Mouse (Mus musculus): ENCODE measurements around the gene Hcn4. TPM values are rescaled to one million over a fixed set of nuclear protein-coding genes. Genes with fewer than 3 reads are reported as not detected.

Gene Hcn4
- 8.5 and 20.3 TPM in 2 replicates for polyA plus RNA-seq (2012; rRNA removed)

GRCm38 (mm10) chr9:58823139-58823917 lies at the start of gene Hcn4:
Hcn4 (plus strand) TSS chr9:58823412.
- TF ChIP-seq CTCF (IDR thresholded peaks at IDR 0.05; ENCODE audit: borderline replicate concordance, extremely low read depth, insufficient read depth, insufficient read length), result no peak
- no peak for TF ChIP-seq POLR2A (IDR thresholded peaks at IDR 0.05; ENCODE audit: borderline replicate concordance, extremely low read depth, insufficient read depth, insufficient read length, poor library complexity, severe bottlenecking)
- peak; percentile 59 for DNase-seq (ENCODE audit: low read depth)

GRCm38 (mm10) chr9:58774761-58775160 lies 48.5 kb upstream of the Hcn4 start:
- no peak for DNase-seq (ENCODE audit: low read depth)
- no peak for TF ChIP-seq POLR2A (IDR thresholded peaks at IDR 0.05; ENCODE audit: borderline replicate concordance, extremely low read depth, insufficient read depth, insufficient read length, poor library complexity, severe bottlenecking)
- no peak for TF ChIP-seq CTCF (IDR thresholded peaks at IDR 0.05; ENCODE audit: borderline replicate concordance, extremely low read depth, insufficient read depth, insufficient read length)

- TF ChIP-seq POLR2A (IDR thresholded peaks at IDR 0.05; ENCODE audit: borderline replicate concordance, extremely low read depth, insufficient read depth, insufficient read length, poor library complexity, severe bottlenecking) (no peak), CTCF (IDR thresholded peaks at IDR 0.05; ENCODE audit: borderline replicate concordance, extremely low read depth, insufficient read depth, insufficient read length) (peak; percentile 37; the same call in 1 of the 2 replicates)
- no peak for DNase-seq (ENCODE audit: low read depth)
Measured at GRCm38 (mm10) chr9:58775363-58775762, 47.8 kb upstream of the Hcn4 start.

- no peak for DNase-seq (ENCODE audit: low read depth)
Measured at GRCm38 (mm10) chr9:58789476-58789875, 33.7 kb upstream of the Hcn4 start.

GRCm38 (mm10) chr9:58798155-58798554 lies 25.1 kb upstream of the Hcn4 start:
- no peak for DNase-seq (ENCODE audit: low read depth)
- TF ChIP-seq POLR2A (IDR thresholded peaks at IDR 0.05; ENCODE audit: borderline replicate concordance, extremely low read depth, insufficient read depth, insufficient read length, poor library complexity, severe bottlenecking) (no peak), CTCF (IDR thresholded peaks at IDR 0.05; ENCODE audit: borderline replicate concordance, extremely low read depth, insufficient read depth, insufficient read length) (no peak)

More at GRCm38 (mm10) chr9:58789476-58789875, 33.7 kb upstream of the Hcn4 start:
- TF ChIP-seq POLR2A (IDR thresholded peaks at IDR 0.05; ENCODE audit: borderline replicate concordance, extremely low read depth, insufficient read depth, insufficient read length, poor library complexity, severe bottlenecking) (no peak), CTCF (IDR thresholded peaks at IDR 0.05; ENCODE audit: borderline replicate concordance, extremely low read depth, insufficient read depth, insufficient read length) (no peak)

GRCm38 (mm10) chr9:58801441-58801840 lies 21.8 kb upstream of the Hcn4 start:
- no peak for TF ChIP-seq CTCF (IDR thresholded peaks at IDR 0.05; ENCODE audit: borderline replicate concordance, extremely low read depth, insufficient read depth, insufficient read length)
- TF ChIP-seq POLR2A (IDR thresholded peaks at IDR 0.05; ENCODE audit: borderline replicate concordance, extremely low read depth, insufficient read depth, insufficient read length, poor library complexity, severe bottlenecking), result no peak

GRCm38 (mm10) chr9:58802294-58802693 lies 20.9 kb upstream of the Hcn4 start:
- no peak for DNase-seq (ENCODE audit: low read depth)
- TF ChIP-seq POLR2A (IDR thresholded peaks at IDR 0.05; ENCODE audit: borderline replicate concordance, extremely low read depth, insufficient read depth, insufficient read length, poor library complexity, severe bottlenecking) (no peak), CTCF (IDR thresholded peaks at IDR 0.05; ENCODE audit: borderline replicate concordance, extremely low read depth, insufficient read depth, insufficient read length) (no peak)

More at GRCm38 (mm10) chr9:58801441-58801840, 21.8 kb upstream of the Hcn4 start:
- DNase-seq (ENCODE audit: low read depth), result no peak

- TF ChIP-seq CTCF (IDR thresholded peaks at IDR 0.05; ENCODE audit: borderline replicate concordance, extremely low read depth, insufficient read depth, insufficient read length) (no peak), POLR2A (IDR thresholded peaks at IDR 0.05; ENCODE audit: borderline replicate concordance, extremely low read depth, insufficient read depth, insufficient read length, poor library complexity, severe bottlenecking) (no peak)
- DNase-seq (ENCODE audit: low read depth), result no peak
Measured at GRCm38 (mm10) chr9:58802802-58803201, 20.4 kb upstream of the Hcn4 start.

- TF ChIP-seq CTCF (IDR thresholded peaks at IDR 0.05; ENCODE audit: borderline replicate concordance, extremely low read depth, insufficient read depth, insufficient read length), result no peak
- TF ChIP-seq POLR2A (IDR thresholded peaks at IDR 0.05; ENCODE audit: borderline replicate concordance, extremely low read depth, insufficient read depth, insufficient read length, poor library complexity, severe bottlenecking), result no peak
Measured at GRCm38 (mm10) chr9:58805601-58806318, 17.5 kb upstream of the Hcn4 start.

GRCm38 (mm10) chr9:58811171-58811570 lies 12.0 kb upstream of the Hcn4 start:
- peak; percentile 62 for DNase-seq (ENCODE audit: low read depth)
- TF ChIP-seq POLR2A (IDR thresholded peaks at IDR 0.05; ENCODE audit: borderline replicate concordance, extremely low read depth, insufficient read depth, insufficient read length, poor library complexity, severe bottlenecking) (no peak), CTCF (IDR thresholded peaks at IDR 0.05; ENCODE audit: borderline replicate concordance, extremely low read depth, insufficient read depth, insufficient read length) (no peak)

More at GRCm38 (mm10) chr9:58805601-58806318, 17.5 kb upstream of the Hcn4 start:
- DNase-seq (ENCODE audit: low read depth), result peak; percentile 82

- TF ChIP-seq POLR2A (IDR thresholded peaks at IDR 0.05; ENCODE audit: borderline replicate concordance, extremely low read depth, insufficient read depth, insufficient read length, poor library complexity, severe bottlenecking) (no peak), CTCF (IDR thresholded peaks at IDR 0.05; ENCODE audit: borderline replicate concordance, extremely low read depth, insufficient read depth, insufficient read length) (no peak)
- DNase-seq (ENCODE audit: low read depth), result peak; percentile 65
Measured at GRCm38 (mm10) chr9:58815552-58816260, 7.5 kb upstream of the Hcn4 start.

Data from brain, embryonic 14.5 days (tissue).